Mouse (Mus musculus) testis, adult 2 months (tissue): ENCODE measurements at regions not wholly inside any gene's neighbourhood (a gene's known extent, or its start where the extent isn't known, plus 50 kb on each side); places are given as distances from the start of the nearest gene placed in this dataset.

Source experiments
- H3K27ac ChIP-seq: fragments of 200-500 bp; 2 replicates; pipeline ENCODE4 v1.5.1; 2012; ENCODE audit warnings: low read depth, low read length; ENCODE audit not compliant: control insufficient read depth, insufficient read depth
- H3K27me3 ChIP-seq: fragments of 200-500 bp; 2 replicates; pipeline ENCODE4 v1.6.1; 2012; ENCODE audit warnings: mild to moderate bottlenecking, low read length, moderate library complexity; ENCODE audit not compliant: control insufficient read depth, insufficient read depth
- H3K36me3 ChIP-seq: fragments of 200-500 bp; 2 replicates; pipeline ENCODE4 v1.6.1; 2012; ENCODE audit warnings: mild to moderate bottlenecking, low read length; ENCODE audit not compliant: control insufficient read depth, insufficient read depth
- H3K4me1 ChIP-seq: fragments of 200-500 bp; 2 replicates; pipeline ENCODE4 v1.6.1; 2012; ENCODE audit warnings: low read length; ENCODE audit not compliant: control insufficient read depth, insufficient read depth
- H3K4me3 ChIP-seq: fragments of 200-500 bp; 2 replicates; pipeline ENCODE4 v1.5.1; 2012; ENCODE audit warnings: low read depth, mild to moderate bottlenecking, low read length, moderate library complexity, mixed read lengths; ENCODE audit not compliant: control insufficient read depth
- CTCF ChIP-seq: fragments of 200-500 bp; IDR thresholded peaks from 2 replicates; pipeline ENCODE4 v1.5.1; 2012; ENCODE audit warnings: low read depth, mild to moderate bottlenecking, inconsistent platforms, low read length, moderate library complexity; ENCODE audit not compliant: control insufficient read depth, insufficient read depth, insufficient replicate concordance
- POLR2A ChIP-seq: fragments of 200-500 bp; IDR thresholded peaks from 2 replicates; pipeline ENCODE4 v1.6.1; 2012; ENCODE audit warnings: low read depth, mild to moderate bottlenecking, inconsistent platforms, low read length, moderate library complexity; ENCODE audit not compliant: control insufficient read depth

DNA sequence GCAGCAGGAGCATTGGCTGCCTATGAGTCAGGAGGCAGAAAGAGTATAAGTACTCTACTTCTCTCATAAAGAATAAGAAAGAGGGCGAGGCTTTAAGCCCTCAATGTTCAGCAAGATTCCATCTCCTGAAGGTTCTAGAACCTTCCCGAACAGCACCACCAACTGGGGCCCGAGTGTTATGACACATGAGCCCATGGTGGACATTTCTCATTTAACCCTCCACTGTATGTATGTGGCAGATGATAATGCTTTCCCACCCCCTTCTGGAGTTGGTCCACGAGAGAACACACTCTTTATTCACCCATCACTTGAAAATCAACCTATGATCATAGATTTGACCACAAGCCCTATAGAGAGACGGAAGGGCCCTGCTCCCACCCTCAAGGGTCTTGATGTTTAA, 166.6 kb upstream of the Mphosph6 start:
- Histone ChIP-seq H3K36me3 (no peaks in the 10 kb centered on the region), H3K27me3 (no peaks in the 10 kb centered on the region), H3K27ac (no peak overlapping the region), H3K4me1 (no peaks in the 10 kb centered on the region; the same call in 1 of the 2 replicates), H3K4me3 (no peak overlapping the region)
- TF ChIP-seq CTCF (no peak), POLR2A (no peak)

DNA sequence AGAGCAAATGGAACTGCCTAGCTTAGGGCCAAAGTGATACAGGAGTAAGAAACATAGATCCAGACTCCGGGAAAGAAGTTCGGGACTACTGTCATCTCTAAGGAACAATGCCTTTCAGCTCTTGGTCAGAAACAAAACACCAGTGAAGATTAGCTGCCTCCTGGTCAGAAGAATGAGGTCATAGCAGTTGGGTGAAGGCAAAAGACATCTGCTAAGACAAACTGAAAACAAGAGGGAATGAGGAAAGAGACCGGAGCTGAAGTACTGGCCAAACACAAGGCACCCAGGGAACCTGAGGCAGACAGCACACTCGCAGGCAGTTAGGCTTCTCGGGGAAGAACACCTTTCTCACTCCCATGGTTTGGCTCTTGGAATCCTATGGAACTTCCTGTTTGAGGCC, 164.8 kb upstream of the Mphosph6 start:
- Histone ChIP-seq H3K27ac (no peak overlapping the region), H3K36me3 (no peaks in the 10 kb centered on the region), H3K4me3 (no peak overlapping the region), H3K27me3 (no peaks in the 10 kb centered on the region), H3K4me1 (no peaks in the 10 kb centered on the region; the same call in 1 of the 2 replicates)
- TF ChIP-seq CTCF (no peak), POLR2A (no peak)

DNA sequence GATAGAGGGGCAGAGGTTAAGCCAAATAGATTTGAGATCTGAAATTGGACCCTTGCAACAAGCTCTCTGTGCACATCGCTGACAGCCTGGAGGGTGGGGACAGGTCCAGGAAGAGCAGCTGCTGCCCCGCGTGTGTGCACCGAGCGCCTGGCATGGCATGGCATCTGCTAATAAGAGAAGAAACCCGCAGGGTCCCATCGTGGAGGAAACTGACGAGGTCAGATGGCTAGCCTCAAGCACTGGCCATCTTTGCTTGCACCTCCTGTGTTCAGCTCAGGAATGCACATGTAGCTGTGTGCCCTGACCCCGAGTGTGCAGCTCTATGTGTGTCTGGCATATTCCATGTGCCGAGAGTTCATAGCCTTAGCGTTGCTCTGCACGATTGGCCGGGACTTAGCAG, 161.7 kb upstream of the Mphosph6 start:
- no peak overlapping the region for H3K4me3 ChIP-seq
- no peaks in the 10 kb centered on the region for H3K36me3 ChIP-seq
- TF ChIP-seq CTCF (no peak), POLR2A (no peak)
- H3K27me3 ChIP-seq, result no peaks in the 10 kb centered on the region
- no peak overlapping the region for H3K27ac ChIP-seq
- no peaks in the 10 kb centered on the region; the same call in 1 of the 2 replicates for H3K4me1 ChIP-seq

DNA sequence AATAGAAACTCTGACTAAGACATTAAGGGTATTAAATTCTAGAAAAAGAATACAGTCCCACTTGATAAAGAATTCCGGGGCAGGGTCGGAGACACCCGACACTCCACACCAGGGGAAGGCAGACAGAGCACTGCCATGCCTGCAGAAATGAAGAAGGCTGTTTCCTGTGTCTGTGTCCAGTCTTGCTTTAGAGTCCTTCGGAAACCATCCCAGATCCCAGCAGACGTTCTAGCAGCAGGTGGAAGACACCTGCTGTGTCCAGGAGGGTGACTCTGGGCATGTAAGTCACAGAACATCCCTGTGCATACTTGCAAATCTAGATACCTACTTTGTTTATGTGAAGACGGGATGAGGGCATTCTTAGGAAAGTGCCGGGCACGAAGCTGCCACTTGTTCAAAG, 160.9 kb upstream of the Mphosph6 start:
- no peak overlapping the region for H3K27ac ChIP-seq
- H3K36me3 ChIP-seq, result no peaks in the 10 kb centered on the region
- TF ChIP-seq POLR2A, result no peak
- TF ChIP-seq CTCF, result no peak
- no peak overlapping the region for H3K4me3 ChIP-seq
- H3K27me3 ChIP-seq, result no peaks in the 10 kb centered on the region
- H3K4me1 ChIP-seq, result no peaks in the 10 kb centered on the region

DNA sequence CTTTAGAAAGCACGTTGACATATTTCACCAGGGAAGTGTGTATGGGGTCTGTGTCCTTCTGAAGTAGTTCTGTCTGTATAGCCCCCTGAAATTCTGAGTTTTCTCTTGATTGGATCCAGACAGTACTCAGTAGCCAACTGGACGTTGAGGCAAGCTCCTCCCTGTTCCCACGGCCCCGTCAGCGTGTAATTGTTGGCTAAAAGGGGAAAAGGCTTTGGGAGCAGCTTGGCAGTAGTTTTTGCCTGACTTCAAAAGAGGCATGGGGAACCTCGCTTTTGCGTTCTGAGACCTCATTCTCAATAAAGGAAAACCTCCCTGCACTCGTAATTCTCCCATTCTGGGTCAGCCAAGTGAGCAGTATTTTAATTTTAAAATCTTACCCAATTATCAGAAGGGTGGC, 157.8 kb upstream of the Mphosph6 start:
- Histone ChIP-seq H3K4me3 (no peak overlapping the region), H3K4me1 (no peaks in the 10 kb centered on the region), H3K36me3 (no peaks in the 10 kb centered on the region), H3K27ac (no peak overlapping the region), H3K27me3 (no peaks in the 10 kb centered on the region)
- TF ChIP-seq POLR2A (no peak), CTCF (no peak)

DNA sequence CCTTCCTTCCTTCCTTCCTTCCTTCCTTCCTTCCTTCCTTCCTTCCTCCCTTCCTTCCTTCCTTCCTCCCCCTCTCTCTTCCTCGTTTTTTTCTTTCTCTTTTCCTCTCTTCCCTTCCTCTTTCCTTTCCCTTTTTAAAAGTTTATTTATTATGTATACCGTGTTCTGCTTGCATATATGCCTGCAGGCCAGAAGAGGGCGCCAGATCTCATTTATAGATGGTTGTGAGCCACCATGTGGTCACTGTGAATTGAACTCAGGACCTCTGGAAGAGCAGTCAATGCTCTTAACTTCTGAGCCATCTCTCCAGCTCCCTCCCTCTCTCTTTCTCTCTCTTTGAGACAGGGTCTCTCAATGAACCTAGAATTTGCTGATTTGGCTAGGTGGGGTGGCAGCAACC, 157.2 kb upstream of the Mphosph6 start:
- no peaks in the 10 kb centered on the region for H3K27me3 ChIP-seq
- no peak overlapping the region for H3K4me3 ChIP-seq
- no peaks in the 10 kb centered on the region for H3K36me3 ChIP-seq
- no peak overlapping the region for H3K27ac ChIP-seq
- H3K4me1 ChIP-seq, result no peaks in the 10 kb centered on the region
- TF ChIP-seq POLR2A (no peak), CTCF (no peak)

DNA sequence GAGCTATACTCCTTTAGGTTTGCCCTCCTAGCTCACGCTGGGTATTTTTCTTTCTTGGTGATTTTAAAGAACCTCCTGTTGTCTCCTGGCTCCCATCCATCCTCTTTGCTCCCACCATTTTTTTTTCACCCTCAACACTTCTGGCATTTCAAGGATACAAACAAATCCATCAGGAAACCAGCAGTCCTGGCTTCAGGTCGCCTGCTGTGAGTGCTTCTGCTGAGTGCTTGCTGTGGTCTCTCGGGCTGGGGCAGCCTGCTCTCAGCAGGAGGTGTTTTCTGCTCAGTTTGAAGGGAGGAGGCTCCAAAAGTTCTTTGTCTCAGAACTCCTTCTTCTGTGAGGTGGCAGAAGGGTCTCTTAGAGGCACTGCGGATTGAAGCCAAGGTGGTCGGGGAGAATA, 149.9 kb upstream of the Mphosph6 start:
- TF ChIP-seq CTCF, result no peak
- no peak for TF ChIP-seq POLR2A
- Histone ChIP-seq H3K27ac (no peak overlapping the region), H3K36me3 (no peaks in the 10 kb centered on the region), H3K27me3 (no peaks in the 10 kb centered on the region), H3K4me1 (no peaks in the 10 kb centered on the region), H3K4me3 (no peak overlapping the region)

DNA sequence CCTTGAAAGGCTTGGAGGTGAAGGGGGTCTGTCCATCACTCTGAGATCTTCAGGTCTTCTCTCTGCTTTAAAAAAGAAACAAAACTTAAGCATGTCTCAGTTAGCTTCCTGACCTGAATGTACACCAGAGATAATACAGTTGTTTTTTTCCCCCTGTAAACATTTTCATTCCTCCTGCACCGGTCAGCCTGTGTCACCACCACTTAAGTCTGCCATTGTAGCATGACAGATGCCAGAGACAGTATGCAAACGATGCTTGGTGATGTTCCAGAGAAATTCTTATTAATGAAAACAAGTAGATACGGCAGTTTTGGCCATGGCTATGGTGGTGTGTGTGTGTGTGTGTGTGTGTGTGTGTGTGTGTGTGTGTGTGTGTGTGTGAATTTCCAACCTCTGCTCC, 144.8 kb upstream of the Mphosph6 start:
- Histone ChIP-seq H3K27ac (no peak overlapping the region), H3K4me3 (no peak overlapping the region)

More for the DNA sequence above, 144.8 kb upstream of the Mphosph6 start:
- no peaks in the 10 kb centered on the region for H3K36me3 ChIP-seq
- no peaks in the 10 kb centered on the region for H3K27me3 ChIP-seq
- TF ChIP-seq POLR2A, result no peak
- TF ChIP-seq CTCF, result no peak
- H3K4me1 ChIP-seq, result no peaks in the 10 kb centered on the region
